Mouse (Mus musculus): ENCODE data around the gene Gpc5.

Gene Gpc5

GRCm38 (mm10) chr14:116308541-116308940 lies 1216.5 kb downstream of the Gpc5 start:
- DNase-seq (ENCODE audit: low read depth): no peak

- no peak for DNase-seq (ENCODE audit: low read depth)
Measured at GRCm38 (mm10) chr14:116317491-116317890, 1225.5 kb downstream of the Gpc5 start.

GRCm38 (mm10) chr14:116336182-116336581 lies 1244.2 kb downstream of the Gpc5 start:
- DNase-seq (ENCODE audit: low read depth): no peak

GRCm38 (mm10) chr14:116338395-116338794 lies 1246.4 kb downstream of the Gpc5 start:
- DNase-seq (ENCODE audit: low read depth): no peak

- DNase-seq (ENCODE audit: low read depth): no peak
Measured at GRCm38 (mm10) chr14:116348560-116348959, 1256.5 kb downstream of the Gpc5 start.

GRCm38 (mm10) chr14:116384602-116385001 lies 1292.6 kb downstream of the Gpc5 start:
- no peak for DNase-seq (ENCODE audit: low read depth)

- no peak for DNase-seq (ENCODE audit: low read depth)
Measured at GRCm38 (mm10) chr14:116415511-116415910, 1323.5 kb downstream of the Gpc5 start.

- DNase-seq (ENCODE audit: low read depth): no peak
Measured at GRCm38 (mm10) chr14:116448219-116448618, 1356.2 kb downstream of the Gpc5 start.

- no peak for DNase-seq (ENCODE audit: low read depth)
Measured at GRCm38 (mm10) chr14:116453356-116453755, 1361.3 kb downstream of the Gpc5 start.

- DNase-seq (ENCODE audit: low read depth): no peak
Measured at GRCm38 (mm10) chr14:116456211-116456610, 1364.2 kb downstream of the Gpc5 start.

GRCm38 (mm10) chr14:116473378-116474179 lies 1381.6 kb downstream of the Gpc5 start:
- no peak for DNase-seq (ENCODE audit: low read depth)

- DNase-seq (ENCODE audit: low read depth): no peak
Measured at GRCm38 (mm10) chr14:116494285-116494850, 1402.4 kb downstream of the Gpc5 start.

GRCm38 (mm10) chr14:116538216-116538615 lies 1446.2 kb downstream of the Gpc5 start:
- DNase-seq (ENCODE audit: low read depth): no peak

GRCm38 (mm10) chr14:116543746-116544145 lies 1451.7 kb downstream of the Gpc5 start:
- no peak for DNase-seq (ENCODE audit: low read depth)

GRCm38 (mm10) chr14:116551401-116551800 lies 1459.4 kb downstream of the Gpc5 start:
- no peak for DNase-seq (ENCODE audit: low read depth)

- DNase-seq (ENCODE audit: low read depth): no peak
Measured at GRCm38 (mm10) chr14:116553316-116553715, 1461.3 kb downstream of the Gpc5 start.

- DNase-seq (ENCODE audit: low read depth): no peak
Measured at GRCm38 (mm10) chr14:116558141-116558800, 1466.3 kb downstream of the Gpc5 start.

GRCm38 (mm10) chr14:116559990-116560389 lies 1468.0 kb downstream of the Gpc5 start:
- DNase-seq (ENCODE audit: low read depth): no peak

All from naive thymus-derived CD4-positive, alpha-beta T cell, adult 2 months (primary cell).